8 mouse cellular contexts compared by ENCODE assay signal in the genomic region with DNA sequence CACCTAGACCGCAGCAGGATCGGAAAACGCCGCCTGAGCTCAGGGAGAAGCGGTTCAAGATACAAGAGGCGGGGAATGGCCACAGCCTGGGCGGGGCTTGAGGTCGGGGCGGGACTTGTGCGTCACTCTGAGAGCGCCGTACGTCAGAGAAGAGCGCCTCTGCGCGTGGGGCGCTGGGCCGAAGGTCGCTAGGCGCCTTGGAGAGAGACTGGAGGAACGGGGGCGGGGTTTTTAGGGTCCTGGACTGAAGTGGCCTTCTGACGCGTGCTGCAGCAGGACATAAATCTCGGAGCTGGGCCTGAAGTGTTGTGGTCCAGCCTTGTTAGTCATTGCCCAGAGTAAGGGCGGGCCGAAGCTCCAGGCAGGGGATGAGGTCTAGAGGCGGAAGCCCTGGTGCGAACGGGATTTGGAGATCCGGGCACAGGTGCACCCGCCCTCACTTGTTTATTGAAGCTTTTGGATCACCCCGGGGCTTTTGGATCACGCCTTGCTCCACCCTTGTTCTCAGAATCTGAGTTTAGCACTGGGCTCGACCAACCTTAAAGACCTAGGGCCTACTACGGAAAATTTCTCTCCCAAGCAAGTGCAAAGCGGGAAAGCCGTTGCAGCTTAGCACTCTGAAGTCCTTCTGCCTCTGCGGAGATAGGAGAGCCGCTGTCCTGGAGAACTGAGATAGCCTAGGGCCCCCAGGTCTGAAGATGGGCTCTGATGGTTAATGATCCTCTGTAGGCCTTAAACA. TPM values are rescaled to one million over a fixed set of nuclear protein-coding genes. Genes with fewer than 3 reads are reported as not detected.
DNase-seq lines count a peak whose midpoint lies in the region; ATAC-seq and TF ChIP-seq lines count a peak whose summit lies in the region.

Gene Lmbr1 (minus strand): TSS at position 93 of the 739 bp plus-strand sequence.

- peaks cover 8 to 12% of the 10 kb centered on the region in 2 experiments for H3K4me1 ChIP-seq in heart, embryonic 14.5 days (ENCODE audit: control insufficient read depth in 2 of 2, insufficient read depth in 2 of 2, low read length in 2 of 2)
- peaks cover 5% of the 10 kb centered on the region; the same call in 1 of the 2 replicates for H3K4me1 ChIP-seq in liver, embryonic 11.5 days (replicated peaks; ENCODE audit: control insufficient read depth, insufficient read depth, low read length)

- peak within 1 kb of the TSS; percentile 94 for H3K4me2 ChIP-seq in heart, embryonic 14.5 days (ENCODE audit: low read length)
- H3K4me2 ChIP-seq in liver, embryonic 11.5 days, result peak within 1 kb of the TSS; percentile 96
- H3K4me2 ChIP-seq in myocyte (ENCODE audit: low read depth), result peak within 1 kb of the TSS; percentile 76

- H3K79me2 ChIP-seq in myocyte (ENCODE audit: control insufficient read depth, insufficient read depth), result no peaks in the 10 kb centered on the region

- H3K36me3 ChIP-seq in heart, embryonic 14.5 days (ENCODE audit: control insufficient read depth, insufficient read depth, low read length), result no peaks in the 10 kb centered on the region
- H3K36me3 ChIP-seq in liver, embryonic 11.5 days (ENCODE audit: control insufficient read depth, insufficient read depth, low read length), result no peaks in the 10 kb centered on the region
- H3K36me3 ChIP-seq in myocyte (ENCODE audit: control insufficient read depth, insufficient read depth), result no peaks in the 10 kb centered on the region

- no peaks in the 10 kb centered on the region for H3K27me3 ChIP-seq in heart, embryonic 14.5 days (ENCODE audit: control insufficient read depth, insufficient read depth, low read length)
- H3K27me3 ChIP-seq in liver, embryonic 11.5 days (replicated peaks; ENCODE audit: control insufficient read depth, insufficient read depth, low read length), result peaks cover 4% of the 10 kb centered on the region
- H3K27me3 ChIP-seq in myocyte (ENCODE audit: control insufficient read depth, insufficient read depth, insufficient read length), result no peaks in the 10 kb centered on the region

- peak within 1 kb of the TSS; percentile 71 to 84 for H3K4me3 ChIP-seq in heart, embryonic 14.5 days (ENCODE audit: control insufficient read depth in 1 of 2, insufficient read depth in 1 of 2, low read depth in 1 of 2, low read length in 2 of 2)
- H3K4me3 ChIP-seq in liver, embryonic 11.5 days (ENCODE audit: low read depth, low read length), result peak within 1 kb of the TSS; percentile 76
- H3K4me3 ChIP-seq in myocyte, result peak within 1 kb of the TSS; percentile 52

- ATAC-seq in heart, embryonic 14.5 days (ENCODE audit: insufficient number of reproducible peaks, insufficient read depth, low FRiP score, low read depth), result peak; percentile 96
- ATAC-seq in liver, embryonic 11.5 days (replicated peaks; ENCODE audit: low FRiP score), result peak; percentile 95

- peak; percentile 92 for DNase-seq in CD4-positive, CD25-positive, alpha-beta regulatory T cell, adult 2 months (ENCODE audit: low read depth, low spot score)
- peak; percentile 86 for DNase-seq in c-Kit-positive CD71-negative TER-119-negative erythroid progenitor cells, embryonic 14.5 days (ENCODE audit: low read depth)
- DNase-seq in fibroblast of lung, adult 2 months (ENCODE audit: low read depth), result peak; percentile 79
- DNase-seq in kidney, postnatal 10 days, result peak; percentile 96
- DNase-seq in liver, embryonic 11.5 days (ENCODE audit: low spot score), result peak; percentile 93
- peak; percentile 94 to 96 for DNase-seq in spleen, postnatal 4 days (ENCODE audit: low spot score in 2 of 2)

- peak within 1 kb of the TSS; percentile 67 to 78 for H3K27ac ChIP-seq in heart, embryonic 14.5 days (replicated peaks in 1 of 2; ENCODE audit: control insufficient read depth in 1 of 2, insufficient read depth in 1 of 2, low read depth in 2 of 2, low read length in 2 of 2)
- H3K27ac ChIP-seq in liver, embryonic 11.5 days (ENCODE audit: low read depth, low read length), result peak within 1 kb of the TSS; percentile 81

- peak within 1 kb of the TSS; percentile 82 for H3K9ac ChIP-seq in heart, embryonic 14.5 days (ENCODE audit: low read length)
- H3K9ac ChIP-seq in liver, embryonic 11.5 days (ENCODE audit: low read depth, low read length), result peak within 1 kb of the TSS; percentile 74

- peak within 1 kb of the TSS; percentile 7 for H3ac ChIP-seq in myocyte (ENCODE audit: control insufficient read depth, insufficient read length)

- 2% methylated on average over 40 of the region's 40 CpGs for WGBS in heart, embryonic 14.5 days
- 1% methylated on average over 40 of the region's 40 CpGs for whole genome bisulfite sequencing in liver, embryonic 11.5 days

- H3K9me3 ChIP-seq in heart, embryonic 14.5 days (ENCODE audit: control insufficient read depth, low read length), result no peaks in the 10 kb centered on the region
- H3K9me3 ChIP-seq in liver, embryonic 11.5 days (ENCODE audit: control insufficient read depth, low read length), result no peaks in the 10 kb centered on the region

- TF ChIP-seq POLR2A in myocyte (IDR thresholded peaks at IDR 0.05; ENCODE audit: insufficient read length, low read depth), result peak; percentile 56

TF ChIP-seq in myocyte, 11 proteins besides CTCF, POLR2A, EP300 and RAD21:
- TF ChIP-seq CEBPB (IDR thresholded peaks at IDR 0.05; ENCODE audit: insufficient read depth, poor library complexity, severe bottlenecking), result no peak
- TF ChIP-seq SRF (IDR thresholded peaks at IDR 0.05; ENCODE audit: control insufficient read depth, insufficient read length, low read depth), result no peak
- TF ChIP-seq POLR2AphosphoS2 (IDR thresholded peaks at IDR 0.05; ENCODE audit: insufficient read length, low read depth), result peak; percentile 51
- TF ChIP-seq USF1 (IDR thresholded peaks at IDR 0.05; ENCODE audit: low read depth), result no peak
- TF ChIP-seq MAX (IDR thresholded peaks at IDR 0.05; ENCODE audit: low read depth), result no peak
- peak in 1 of 3 experiments; percentile 14 for TF ChIP-seq MYOD1 (IDR thresholded peaks at IDR 0.05; ENCODE audit: control insufficient read depth in 1 of 3, insufficient read length in 2 of 3, low read depth in 2 of 3)
- no peak for TF ChIP-seq TCF3 (IDR thresholded peaks at IDR 0.05; ENCODE audit: insufficient read length, low read depth)
- no peak for TF ChIP-seq TCF12 (IDR thresholded peaks at IDR 0.05; ENCODE audit: insufficient read depth, poor library complexity, severe bottlenecking)
- TF ChIP-seq REST (IDR thresholded peaks at IDR 0.05; ENCODE audit: insufficient read depth, insufficient read length), result no peak
- TF ChIP-seq E2F4 (IDR thresholded peaks at IDR 0.05; ENCODE audit: insufficient read depth), result no peak
- TF ChIP-seq MYOG (IDR thresholded peaks at IDR 0.05; ENCODE audit: control insufficient read depth in 1 of 3, insufficient read depth in 1 of 3, insufficient read length in 2 of 3, low read depth in 2 of 3), result peak in 1 of 3 experiments; percentile 7

RNA-seq across cellular contexts. Expression of gene Lmbr1, which starts in this region (rescaled TPM):
- 19.7 and 21.2 TPM in 2 replicates for polyA plus RNA-seq in heart, embryonic 14.5 days (2014; fragmentation: Nextera tagmentation; extraction: Ambion mirVana)
- polyA plus RNA-seq in liver, embryonic 11.5 days (2014; fragmentation: Nextera tagmentation; extraction: Ambion mirVana), result 6.5 and 6.6 TPM in 2 replicates
- polyA plus RNA-seq in myocyte (2012; fragmentation: generic; extraction: Trizol), result 2.9 TPM

Comparison
In these comparisons a context has a peak if more than half of its experiments do, and no peak if none do; other contexts are left out.
1. Peak in every context shown above with its lines: DNase-seq, ATAC-seq, H3K4me3 ChIP-seq and H3K27ac ChIP-seq.